In genomic region chr7:12818521-12819295, GRCm38 (mm10) we compare ENCODE assay signal across 8 mouse cellular contexts. TPM values are rescaled to one million over a fixed set of nuclear protein-coding genes. Genes with fewer than 3 reads are reported as not detected.
A peak's percentile ranks its signal among the peaks of the same experiment; 100 is the strongest.
DNase-seq lines count a peak whose midpoint lies in the region; ATAC-seq and TF ChIP-seq lines count a peak whose summit lies in the region.

TSS of gene Zfp329 (minus strand) at chr7:12818858.

- peak within 1 kb of the TSS; percentile 49 for H3K27ac ChIP-seq in heart, embryonic 12.5 days (ENCODE audit: poor library complexity, severe bottlenecking)
- H3K27ac ChIP-seq in kidney, postnatal 0 days = peak within 1 kb of the TSS; percentile 75
- H3K27ac ChIP-seq in liver, embryonic 12.5 days = peak within 1 kb of the TSS; percentile 38; the same call in 1 of the 2 replicates
- peak within 1 kb of the TSS; percentile 64 for H3K27ac ChIP-seq in stomach, embryonic 15.5 days

- peak within 1 kb of the TSS; percentile 60 for H3K4me3 ChIP-seq in C2C12 (ENCODE audit: insufficient read depth, poor library complexity, severe bottlenecking)
- peak within 1 kb of the TSS; percentile 70 for H3K4me3 ChIP-seq in erythroblast, embryonic 14.5 days (replicated peaks)
- H3K4me3 ChIP-seq in heart, embryonic 12.5 days = peak within 1 kb of the TSS; percentile 68
- H3K4me3 ChIP-seq in kidney, postnatal 0 days (replicated peaks; ENCODE audit: low read depth, low read length) = peak within 1 kb of the TSS; percentile 84
- H3K4me3 ChIP-seq in liver, embryonic 12.5 days = peak within 1 kb of the TSS; percentile 74
- H3K4me3 ChIP-seq in stomach, embryonic 15.5 days (replicated peaks) = peak within 1 kb of the TSS; percentile 67

- no peak for TF ChIP-seq CTCF in C2C12 (IDR thresholded peaks at IDR 0.05; ENCODE audit: control insufficient read depth, insufficient read depth, insufficient read length)
- no peak for TF ChIP-seq CTCF in brain, embryonic 14.5 days (IDR thresholded peaks at IDR 0.05; ENCODE audit: borderline replicate concordance, extremely low read depth, insufficient read depth, insufficient read length)
- TF ChIP-seq CTCF in kidney, postnatal 0 days (IDR thresholded peaks at IDR 0.05; ENCODE audit: low read depth) = no peak

- peak; percentile 96 for ATAC-seq in heart, embryonic 12.5 days (ENCODE audit: insufficient number of reproducible peaks, low FRiP score)
- ATAC-seq in kidney, postnatal 0 days (replicated peaks; ENCODE audit: low FRiP score, low read depth) = peak; percentile 95
- ATAC-seq in liver, embryonic 12.5 days = peak; percentile 97
- ATAC-seq in stomach, embryonic 15.5 days (ENCODE audit: insufficient read depth, low FRiP score, low read depth) = peak; percentile 98

- peaks cover 8% of the 10 kb centered on the region for H3K9me3 ChIP-seq in erythroblast, embryonic 14.5 days (ENCODE audit: control insufficient read depth, low read length)
- peaks cover 16% of the 10 kb centered on the region for H3K9me3 ChIP-seq in heart, embryonic 12.5 days (replicated peaks)
- H3K9me3 ChIP-seq in kidney, postnatal 0 days (replicated peaks; ENCODE audit: low read length) = no peaks in the 10 kb centered on the region; the same call in 1 of the 2 replicates
- H3K9me3 ChIP-seq in liver, embryonic 12.5 days (replicated peaks) = peaks cover 8% of the 10 kb centered on the region
- H3K9me3 ChIP-seq in stomach, embryonic 15.5 days = peaks cover 2% of the 10 kb centered on the region; the same call in 1 of the 2 replicates

- H3K79me2 ChIP-seq in C2C12 (ENCODE audit: control insufficient read depth, insufficient read depth) = peaks cover 23% of the 10 kb centered on the region

- no peaks in the 10 kb centered on the region for H3K36me3 ChIP-seq in C2C12 (ENCODE audit: control insufficient read depth, insufficient read depth)
- no peaks in the 10 kb centered on the region for H3K36me3 ChIP-seq in erythroblast, embryonic 14.5 days (ENCODE audit: control insufficient read depth)
- peaks cover 17% of the 10 kb centered on the region for H3K36me3 ChIP-seq in heart, embryonic 12.5 days
- 0 out of 2 replicates have a peak, but pooled peaks cover 2% of the 10 kb centered on the region for H3K36me3 ChIP-seq in kidney, postnatal 0 days (ENCODE audit: insufficient read depth, low read length)
- H3K36me3 ChIP-seq in liver, embryonic 12.5 days = peaks cover 23% of the 10 kb centered on the region
- H3K36me3 ChIP-seq in stomach, embryonic 15.5 days = peaks cover 6% of the 10 kb centered on the region; the same call in 1 of the 2 replicates

- H3ac ChIP-seq in C2C12 (ENCODE audit: control insufficient read depth, insufficient read length, low read depth) = peak within 1 kb of the TSS; percentile 87

- H3K79me3 ChIP-seq in C2C12 (ENCODE audit: low read depth) = peaks cover 12% of the 10 kb centered on the region

- H3K4me2 ChIP-seq in heart, embryonic 12.5 days = peak within 1 kb of the TSS; percentile 70
- peak within 1 kb of the TSS; percentile 53 for H3K4me2 ChIP-seq in kidney, postnatal 0 days (ENCODE audit: low read length)
- H3K4me2 ChIP-seq in liver, embryonic 12.5 days = peak within 1 kb of the TSS; percentile 75
- peak within 1 kb of the TSS; percentile 70 for H3K4me2 ChIP-seq in stomach, embryonic 15.5 days

- WGBS in heart, embryonic 12.5 days = under 1% methylated on average over 40 of the region's 40 CpGs
- under 1% methylated on average over 36 of the region's 40 CpGs for WGBS in kidney, postnatal 0 days
- WGBS in liver, embryonic 12.5 days (ENCODE audit: insufficient replicate concordance) = under 1% methylated on average over 40 of the region's 40 CpGs
- under 1% methylated on average over 40 of the region's 40 CpGs for WGBS in stomach, embryonic 15.5 days

- TF ChIP-seq POLR2A in brain, embryonic 14.5 days (IDR thresholded peaks at IDR 0.05; ENCODE audit: borderline replicate concordance, extremely low read depth, insufficient read depth, insufficient read length, poor library complexity, severe bottlenecking) = peak; percentile 86; the same call in 1 of the 2 replicates

- peaks cover 14% of the 10 kb centered on the region for H3K4me1 ChIP-seq in erythroblast, embryonic 14.5 days (ENCODE audit: control insufficient read depth)
- H3K4me1 ChIP-seq in heart, embryonic 12.5 days (replicated peaks) = 0 out of 2 replicates have a peak, but pooled peaks cover 4% of the 10 kb centered on the region
- H3K4me1 ChIP-seq in kidney, postnatal 0 days (replicated peaks; ENCODE audit: insufficient read depth, low read length) = 0 out of 2 replicates have a peak, but pooled peaks cover 7% of the 10 kb centered on the region
- peaks cover 9% of the 10 kb centered on the region for H3K4me1 ChIP-seq in liver, embryonic 12.5 days
- H3K4me1 ChIP-seq in stomach, embryonic 15.5 days = peaks cover 8% of the 10 kb centered on the region; the same call in 1 of the 2 replicates

- peak; percentile 97 for DNase-seq in brain, embryonic 14.5 days (ENCODE audit: low read depth)
- peak; percentile 97 for DNase-seq in kidney, postnatal 0 days (ENCODE audit: low spot score)
- DNase-seq in natural killer cell, adult 2 months (ENCODE audit: low spot score in 2 of 2) = peak; percentile 87 to 91

- peak within 1 kb of the TSS; percentile 79 for H3K9ac ChIP-seq in heart, embryonic 12.5 days
- peak within 1 kb of the TSS; percentile 81 for H3K9ac ChIP-seq in kidney, postnatal 0 days (ENCODE audit: low read depth, low read length)
- peak within 1 kb of the TSS; percentile 76 for H3K9ac ChIP-seq in liver, embryonic 12.5 days
- H3K9ac ChIP-seq in stomach, embryonic 15.5 days = peak within 1 kb of the TSS; percentile 73

- no peaks in the 10 kb centered on the region for H3K27me3 ChIP-seq in C2C12 (ENCODE audit: control insufficient read depth, insufficient read depth, insufficient read length)
- no peaks in the 10 kb centered on the region for H3K27me3 ChIP-seq in erythroblast, embryonic 14.5 days (ENCODE audit: control insufficient read depth)
- H3K27me3 ChIP-seq in heart, embryonic 12.5 days (replicated peaks) = no peaks in the 10 kb centered on the region
- no peaks in the 10 kb centered on the region for H3K27me3 ChIP-seq in kidney, postnatal 0 days (ENCODE audit: insufficient read depth, low read length)
- H3K27me3 ChIP-seq in liver, embryonic 12.5 days (replicated peaks) = peaks cover 5% of the 10 kb centered on the region; the same call in 1 of the 2 replicates
- no peaks in the 10 kb centered on the region for H3K27me3 ChIP-seq in stomach, embryonic 15.5 days (replicated peaks)

TF ChIP-seq in C2C12, 6 proteins besides CTCF, POLR2A, EP300 and RAD21:
- no peak for TF ChIP-seq FOSL1 (IDR thresholded peaks at IDR 0.05; ENCODE audit: insufficient read depth, low read length, poor library complexity, severe bottlenecking)
- TF ChIP-seq CEBPB (IDR thresholded peaks at IDR 0.05; ENCODE audit: low read depth) = no peak
- TF ChIP-seq MYOG (IDR thresholded peaks at IDR 0.05; ENCODE audit: control insufficient read depth, extremely low read depth, insufficient read length) = no peak
- TF ChIP-seq USF1 (IDR thresholded peaks at IDR 0.05; ENCODE audit: low read depth) = no peak
- TF ChIP-seq MAX (IDR thresholded peaks at IDR 0.05) = no peak
- TF ChIP-seq MYOD1 (IDR thresholded peaks at IDR 0.05; ENCODE audit: control insufficient read depth, insufficient read length, low read depth) = no peak

RNA-seq across cellular contexts. Expression of gene Zfp329, which starts in this region (rescaled TPM):
- 0.75 TPM for polyA plus RNA-seq in C2C12 (2012; fragmentation: generic; extraction: Trizol)
- polyA plus RNA-seq in brain, embryonic 14.5 days (2012; rRNA removed) = 19.1 and 22.6 TPM in 2 replicates
- polyA plus RNA-seq in erythroblast, embryonic 14.5 days (2012) = 0.01 TPM in 1 of 2 replicates, not detected in the other
- 11.9 and 12.2 TPM in 2 replicates for polyA plus RNA-seq in heart, embryonic 12.5 days (2016; fragmentation: Nextera tagmentation; extraction: Ambion mirVana)
- 8.8 and 8.9 TPM in 2 replicates for polyA plus RNA-seq in kidney, postnatal 0 days (2015; fragmentation: Nextera tagmentation; extraction: Ambion mirVana)
- polyA plus RNA-seq in liver, embryonic 12.5 days (2016; fragmentation: Nextera tagmentation; extraction: Ambion mirVana) = 3.8 and 4.6 TPM in 2 replicates
- polyA plus RNA-seq in stomach, embryonic 15.5 days (2015; fragmentation: Nextera tagmentation; extraction: Ambion mirVana) = 12.5 and 14.7 TPM in 2 replicates

Comparison
In these comparisons a context has a peak if more than half of its experiments do, and no peak if none do; other contexts are left out.
1. Peak in every context shown above with its lines: DNase-seq, ATAC-seq, H3K4me3 ChIP-seq and H3K27ac ChIP-seq.